Mouse (Mus musculus) CH12.LX (cell line): Measurements from ENCODE around the gene Gm49380. TPM values are rescaled to one million over a fixed set of nuclear protein-coding genes. Genes with fewer than 3 reads are reported as not detected.
A peak's percentile ranks its signal among the peaks of the same experiment; 100 is the strongest.

Experiments used
- DNase-seq: peaks from one replicate; pipeline ENCODE4 v3.0.0-alpha.2; 2013; ENCODE audit errors: extremely low read depth
- H3K27ac ChIP-seq: 2 replicates; pipeline ENCODE4 v1.5.1; 2012; ENCODE audit warnings: low read depth, mild to moderate bottlenecking, control low read depth, moderate library complexity; ENCODE audit not compliant: insufficient read depth
- H3K27me3 ChIP-seq: replicated peaks from 2 replicates; pipeline ENCODE3; 2012; ENCODE audit warnings: inconsistent platforms
- H3K36me3 ChIP-seq, 2 experiments: replicated peaks in 1 of 2; 2 replicates each; pipeline versions ENCODE3 to v1.6.1; 2012; ENCODE audit warnings: inconsistent platforms in 1 of 2, low read length in 1 of 2, mild to moderate bottlenecking in 1 of 2, mixed read lengths in 1 of 2, moderate library complexity in 1 of 2; ENCODE audit not compliant: control insufficient read depth in 1 of 2, insufficient read depth in 1 of 2
- H3K4me1 ChIP-seq, 2 experiments: 2 replicates each; pipeline ENCODE4 v1.6.1; 2012; ENCODE audit warnings: inconsistent platforms in 1 of 2, moderate library complexity in 1 of 2; ENCODE audit not compliant: insufficient read depth in 2 of 2, control insufficient read depth in 1 of 2
- H3K4me2 ChIP-seq: 2 replicates; pipeline ENCODE4 v1.6.1; 2012; ENCODE audit warnings: low read depth, mild to moderate bottlenecking, control low read depth; ENCODE audit not compliant: poor library complexity, insufficient read depth, severe bottlenecking
- H3K4me3 ChIP-seq, 3 experiments: fragments of 150-350 bp in 1 of 3; sonication (generic) in 1 of 3; replicated peaks in 1 of 3; 2 replicates each; pipeline versions ENCODE3 to v1.5.1; 2011 to 2012; ENCODE audit warnings: low read depth in 2 of 3, low read length in 2 of 3, mild to moderate bottlenecking in 2 of 3, moderate library complexity in 2 of 3, control low read depth in 1 of 3, improper control_type of control experiment in 1 of 3, inconsistent platforms in 1 of 3, mixed read lengths in 1 of 3; ENCODE audit not compliant: poor library complexity in 1 of 3
- H3K79me2 ChIP-seq: replicated peaks from 2 replicates; pipeline ENCODE4 v1.6.1; 2012; ENCODE audit warnings: mild to moderate bottlenecking, moderate library complexity; ENCODE audit not compliant: control insufficient read depth, poor library complexity, insufficient read depth, severe bottlenecking; ENCODE audit errors: extremely low read depth
- H3K9ac ChIP-seq: 2 replicates; pipeline ENCODE4 v1.6.1; 2012; ENCODE audit warnings: low read depth, mild to moderate bottlenecking, control low read depth, moderate library complexity; ENCODE audit not compliant: insufficient read depth
- H3K9me3 ChIP-seq: replicated peaks from 2 replicates; pipeline ENCODE3; 2012; ENCODE audit warnings: low read length, inconsistent platforms, mixed read lengths
- BHLHE40 ChIP-seq: IDR thresholded peaks from 2 replicates; pipeline ENCODE4 v1.6.1; 2011; ENCODE audit warnings: mild to moderate bottlenecking, low read depth, low read length, improper control_type of control experiment
- CHD1 ChIP-seq: IDR thresholded peaks from 2 replicates; pipeline ENCODE4 v1.6.1; 2012; ENCODE audit warnings: low read depth, low read length, improper control_type of control experiment, inconsistent platforms
- CTCF ChIP-seq, 2 experiments: IDR thresholded peaks in 1 of 2; conservative IDR thresholded peaks in 1 of 2; 2 replicates each; pipeline ENCODE4 v1.5.1; 2011 to 2012; ENCODE audit warnings: low read depth in 2 of 2, low read length in 2 of 2, improper control_type of control experiment in 1 of 2, inconsistent platforms in 1 of 2, mild to moderate bottlenecking in 1 of 2, moderate library complexity in 1 of 2
- ETS1 ChIP-seq: conservative IDR thresholded peaks from 2 replicates; pipeline ENCODE4 v1.6.1; 2012; ENCODE audit warnings: low read depth, mild to moderate bottlenecking, inconsistent platforms, low read length, improper control_type of control experiment, moderate library complexity
- GABPA ChIP-seq: IDR thresholded peaks from 2 replicates; pipeline ENCODE4 v1.6.1; 2012; ENCODE audit warnings: low read depth, low read length, improper control_type of control experiment, inconsistent platforms; ENCODE audit not compliant: insufficient replicate concordance
- IRF4 ChIP-seq: IDR thresholded peaks from 2 replicates; pipeline ENCODE4 v1.6.1; 2014; ENCODE audit warnings: low read depth, mild to moderate bottlenecking, inconsistent platforms, low read length, improper control_type of control experiment
- MAFK ChIP-seq: IDR thresholded peaks from 2 replicates; pipeline ENCODE4 v1.6.1; 2011; ENCODE audit warnings: low read length, improper control_type of control experiment; ENCODE audit not compliant: insufficient replicate concordance
- MAX ChIP-seq: IDR thresholded peaks from 2 replicates; pipeline ENCODE4 v1.6.1; 2011; ENCODE audit warnings: low read length, improper control_type of control experiment
- MXI1 ChIP-seq: IDR thresholded peaks from 2 replicates; pipeline ENCODE4 v1.6.1; 2011; ENCODE audit warnings: mild to moderate bottlenecking, low read depth, low read length, improper control_type of control experiment
- MYC ChIP-seq: IDR thresholded peaks from 2 replicates; pipeline ENCODE4 v1.6.1; 2011; ENCODE audit warnings: low read depth, mild to moderate bottlenecking, improper control_type of control experiment, low read length
- PAX5 ChIP-seq: IDR thresholded peaks from 2 replicates; pipeline ENCODE4 v1.6.1; 2012; ENCODE audit warnings: low read length, inconsistent platforms, mixed read lengths
- RCOR1 ChIP-seq: conservative IDR thresholded peaks from 2 replicates; pipeline ENCODE4 v1.6.1; 2012; ENCODE audit warnings: low read depth, mild to moderate bottlenecking, inconsistent platforms, low read length, improper control_type of control experiment
- SMC3 ChIP-seq: IDR thresholded peaks from 2 replicates; pipeline ENCODE4 v1.6.1; 2011; ENCODE audit warnings: low read depth, low read length, improper control_type of control experiment
- TBP ChIP-seq: conservative IDR thresholded peaks from 2 replicates; pipeline ENCODE4 v1.6.1; 2011; ENCODE audit warnings: low read depth, low read length, improper control_type of control experiment
- UBTF ChIP-seq: IDR thresholded peaks from 2 replicates; pipeline ENCODE4 v1.6.1; 2012; ENCODE audit warnings: low read depth, mild to moderate bottlenecking, inconsistent platforms, low read length, improper control_type of control experiment, moderate library complexity
- USF1 ChIP-seq: IDR thresholded peaks from 2 replicates; pipeline ENCODE4 v1.6.1; 2014; ENCODE audit warnings: low read depth, mild to moderate bottlenecking, inconsistent platforms, low read length, improper control_type of control experiment
- ZC3H11A ChIP-seq: IDR thresholded peaks from 2 replicates; pipeline ENCODE4 v1.6.1; 2012; ENCODE audit warnings: low read depth, mild to moderate bottlenecking, inconsistent platforms, low read length, improper control_type of control experiment
- dilution Hi-C: fragments of 300-500 bp; cut with MboI; formaldehyde crosslinking; loops from 2 replicates; pipeline ENCODE4 v1.14.3; 2020; ENCODE audit warnings: low sequenced_read_pairs; ENCODE audit not compliant: extremely low pct_unique_long_range_greater_than_20kb, extremely low pct_ligation_motif_present
- in situ Hi-C: fragments of 300-500 bp; cut with MboI; formaldehyde crosslinking; loops from 3 replicates; pipeline ENCODE4 v1.14.3; 2019; ENCODE audit warnings: low sequenced_read_pairs, low pct_ligation_motif_present, low pct_unique_long_range_greater_than_20kb, mixed read lengths
- polyA plus RNA-seq: library from polyadenylated mRNA; unstranded; fragments of >175 nt; gene quantifications from 2 replicates; pipeline ENCODE4 v1.2.1, GENCODE M21; 2012; ENCODE audit warnings: low read depth; ENCODE audit not compliant: insufficient read length
- total RNA-seq, 2 experiments: library from RNA; depleted of rRNA; stranded (reverse); fragments of 300-350 nt in 1 of 2; fragments of >200 nt in 1 of 2; gene quantifications; 2 replicates each; pipeline ENCODE4 v1.2.3; 2012 to 2014

Gene Gm49380
- total and polyA plus RNA-seq, 3 experiments: not detected

GRCm38 (mm10) chr9:44119011-44119410, 5.7 kb upstream of the Gm49380 start (continued):
- no peak for TF ChIP-seq UBTF

GRCm38 (mm10) chr9:44116182-44116581, 2.9 kb upstream of the Gm49380 start:
- no peak for DNase-seq
- Histone ChIP-seq H3K79me2 (peaks cover 6% of the 10 kb centered on the region; the same call in 1 of the 2 replicates), H3K4me3 (no peak overlapping the region), H3K27me3 (no peaks in the 10 kb centered on the region), H3K4me1 (peaks cover 9 to 48% of the 10 kb centered on the region in 2 experiments; a peak in 3 of 4 replicates), H3K9me3 (no peaks in the 10 kb centered on the region), H3K4me2 (no peak overlapping the region), H3K9ac (no peak overlapping the region), H3K36me3 (no peaks in the 10 kb centered on the region), H3K27ac (no peak overlapping the region)
- in situ Hi-C loops (no loop called here), dilution Hi-C loops (no loop called here)
- TF ChIP-seq CTCF (conservative IDR thresholded peaks at IDR 0.05 in 1 of 2, IDR thresholded peaks at IDR 0.05 in 1 of 2; ENCODE audit: low read depth in 2 of 2, low read length in 2 of 2) (peak in 1 of 2 experiments; percentile 35; a peak in 2 of 4 replicates), SMC3 (peak; percentile 3; the same call in 1 of the 2 replicates), CHD1 (no peak), ZC3H11A (no peak), RCOR1 (no peak), USF1 (no peak), TBP (no peak)

- DNase-seq: no peak
- TF ChIP-seq GABPA: no peak
- no peak for TF ChIP-seq BHLHE40
- no peak for TF ChIP-seq PAX5
- TF ChIP-seq MYC: no peak
- TF ChIP-seq MAFK: no peak
- no peak for TF ChIP-seq IRF4
- TF ChIP-seq MAX: no peak
- no peak for TF ChIP-seq ETS1
- no peak for TF ChIP-seq MXI1
- no peak overlapping the region for H3K27ac ChIP-seq
- no peaks in the 10 kb centered on the region for H3K9me3 ChIP-seq
- H3K27me3 ChIP-seq: no peaks in the 10 kb centered on the region
- H3K36me3 ChIP-seq: peaks cover under 1 to 1% of the 10 kb centered on the region in 2 experiments
- H3K4me2 ChIP-seq: no peak overlapping the region
- peaks cover 6% of the 10 kb centered on the region for H3K79me2 ChIP-seq
- dilution Hi-C loops (no loop called here), in situ Hi-C loops (no loop called here)
- no peak overlapping the region for H3K4me3 ChIP-seq
- no peak overlapping the region for H3K9ac ChIP-seq
- peaks cover 9 to 45% of the 10 kb centered on the region in 2 experiments; a peak in 3 of 4 replicates for H3K4me1 ChIP-seq
These were observed 2.3 kb upstream of the Gm49380 start for GRCm38 (mm10) chr9:44115599-44115998.
